Mouse (Mus musculus) lung, postnatal 25 days (tissue): ENCODE measurements around the gene Ptpn14.

ENCODE experiments used
- DNase-seq: peaks from one replicate; pipeline ENCODE4 v3.0.0; 2022; ENCODE audit warnings: low spot score

Gene Ptpn14

DNA sequence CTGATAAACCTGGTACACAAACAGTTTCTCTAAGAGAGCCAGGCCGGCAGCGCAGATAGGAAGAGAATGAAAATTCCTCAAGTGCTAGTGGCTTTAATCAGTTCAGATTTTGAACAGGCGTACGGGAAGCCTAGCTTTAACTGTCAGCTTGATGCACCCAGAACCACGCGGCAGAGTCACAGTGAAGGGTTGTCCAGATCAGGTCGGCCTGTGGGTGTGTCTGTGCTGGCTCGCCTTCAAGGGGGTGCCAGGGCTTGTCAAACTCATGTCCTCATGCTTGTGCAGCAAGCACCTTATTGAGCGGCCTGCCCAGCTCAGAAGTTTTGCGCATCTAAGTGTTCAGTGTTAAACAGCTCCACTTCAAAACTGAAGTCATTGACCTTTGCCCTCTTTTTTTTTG, 44.6 kb downstream of the Ptpn14 start:
- DNase-seq: no peak

DNA sequence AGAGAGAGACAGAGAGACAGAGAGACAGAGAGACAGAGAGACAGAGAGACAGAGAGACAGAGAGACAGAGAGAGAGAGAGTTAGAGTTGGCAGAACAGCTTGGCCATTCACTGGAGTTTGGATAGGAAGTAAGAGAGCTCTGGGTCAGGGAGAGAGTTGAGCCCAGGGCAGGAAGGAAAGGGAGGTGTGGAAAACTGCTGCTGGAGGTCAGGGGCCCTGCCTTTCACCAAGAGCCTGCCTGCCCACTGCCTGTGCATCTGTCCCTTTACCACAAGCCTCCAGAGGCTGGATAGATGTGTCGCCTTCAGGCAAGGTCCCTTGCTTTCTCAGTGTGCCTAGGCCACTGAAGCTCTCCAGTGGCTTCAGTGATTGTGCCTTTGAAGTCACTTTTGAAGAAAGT, 46.7 kb downstream of the Ptpn14 start:
- DNase-seq: no peak

DNA sequence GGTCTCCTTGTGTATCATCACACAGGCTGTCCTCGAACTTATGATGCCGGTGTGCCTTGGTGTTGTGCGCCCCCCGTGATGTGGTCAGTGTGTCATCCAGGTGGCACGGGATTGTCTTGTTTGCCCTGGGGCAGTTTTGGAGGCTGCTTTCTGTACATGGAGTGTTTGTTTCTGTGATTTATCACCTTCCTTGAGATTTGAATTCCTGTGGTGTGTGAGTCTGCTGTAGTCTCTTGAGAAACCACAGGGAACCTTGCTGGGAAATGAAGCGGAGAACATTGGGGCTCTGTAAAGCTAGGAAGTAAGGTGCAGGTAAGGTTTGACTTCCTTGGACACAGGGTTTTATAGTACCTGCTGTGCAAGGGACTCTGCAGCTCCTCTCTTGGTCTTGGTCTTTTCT, 49.1 kb downstream of the Ptpn14 start:
- DNase-seq: no peak

DNA sequence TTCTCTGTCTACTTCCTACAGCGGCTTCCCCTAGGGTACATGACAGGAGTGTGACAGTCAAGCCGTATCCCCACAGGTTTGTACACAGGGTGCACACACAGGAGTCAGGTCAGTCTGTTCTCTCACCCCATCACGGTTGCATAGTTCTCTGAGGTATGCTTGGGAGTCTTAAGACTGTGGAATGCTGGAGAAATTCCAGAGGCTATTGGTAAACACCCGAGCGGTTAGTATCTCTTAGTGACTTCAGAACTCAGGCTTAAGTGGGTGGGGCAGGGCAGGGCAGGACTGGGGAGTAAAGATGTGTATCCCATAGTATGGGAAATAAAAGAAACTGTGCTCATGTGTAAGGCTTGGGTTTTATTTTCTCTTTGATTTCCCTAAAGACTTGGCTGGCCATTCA, 50.3 kb downstream of the Ptpn14 start:
- peak; percentile 43 for DNase-seq

DNA sequence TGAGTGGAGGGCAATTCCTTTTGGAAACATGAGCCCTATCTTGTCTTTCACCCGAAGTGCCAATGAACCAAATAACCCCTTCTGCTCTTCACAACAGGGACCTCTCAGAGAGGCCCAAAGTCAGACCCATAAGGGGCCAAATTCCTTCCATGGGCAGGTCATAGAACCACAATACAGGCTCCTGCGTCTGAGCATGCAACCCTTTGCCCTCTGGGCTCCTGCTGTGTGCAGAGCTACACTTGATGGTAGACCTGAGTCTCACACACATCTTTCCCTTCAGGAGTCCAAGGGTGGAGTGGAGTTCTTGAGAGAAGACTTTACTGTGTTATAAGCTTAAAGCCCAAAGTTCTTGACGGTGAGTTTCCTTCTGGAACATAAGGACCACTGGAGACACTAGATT, 51.2 kb downstream of the Ptpn14 start:
- no peak for DNase-seq

DNA sequence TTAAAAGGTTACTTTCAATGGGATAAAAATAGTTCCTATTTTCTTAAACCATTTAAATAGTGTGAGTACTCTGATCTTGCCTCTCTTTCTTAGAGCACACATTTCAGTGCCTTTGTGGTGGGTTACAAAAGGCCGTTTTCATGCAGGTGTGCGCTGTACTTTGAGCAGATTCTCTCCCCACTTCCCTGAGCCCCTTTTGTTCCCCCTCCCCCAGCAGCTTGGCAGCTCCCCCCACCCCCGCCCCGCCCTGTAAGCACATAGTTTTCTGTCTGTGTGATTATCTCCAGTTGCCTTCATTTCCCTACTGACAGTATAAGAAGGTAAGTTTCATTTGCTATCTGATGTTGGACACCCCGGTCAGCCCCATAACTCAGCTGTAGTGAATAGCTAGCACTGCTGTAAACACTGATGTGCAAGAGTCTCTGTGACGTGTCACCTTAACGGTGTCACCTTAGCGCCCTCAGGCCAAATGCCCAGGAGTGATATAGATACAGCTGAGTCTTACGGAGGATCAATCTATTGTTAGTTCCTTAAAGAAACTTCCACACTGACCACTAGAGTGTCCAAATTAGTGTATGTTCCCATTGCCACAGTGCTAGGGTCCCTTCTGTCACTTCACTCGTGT, 53.8 kb downstream of the Ptpn14 start:
- no peak for DNase-seq

DNA sequence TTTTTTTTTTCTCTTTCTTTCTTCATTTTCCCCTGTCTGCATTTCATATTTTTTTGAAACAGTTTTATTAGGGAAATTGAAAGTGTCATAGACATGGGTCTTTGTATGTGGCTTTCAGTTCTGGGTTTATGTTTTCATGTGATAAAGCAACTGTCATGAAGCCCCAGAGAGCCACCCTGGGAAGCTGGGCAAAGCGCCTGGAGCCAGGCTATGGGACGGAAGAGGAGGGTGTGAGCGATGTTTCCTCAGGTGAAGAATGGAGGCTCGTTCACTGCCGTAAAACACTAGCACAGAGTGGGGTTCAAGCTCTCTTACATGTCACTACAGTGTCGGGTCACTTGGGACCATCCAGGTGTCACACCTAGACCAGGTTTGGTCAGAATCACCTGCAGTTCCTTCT, 54.6 kb downstream of the Ptpn14 start:
- no peak for DNase-seq

DNA sequence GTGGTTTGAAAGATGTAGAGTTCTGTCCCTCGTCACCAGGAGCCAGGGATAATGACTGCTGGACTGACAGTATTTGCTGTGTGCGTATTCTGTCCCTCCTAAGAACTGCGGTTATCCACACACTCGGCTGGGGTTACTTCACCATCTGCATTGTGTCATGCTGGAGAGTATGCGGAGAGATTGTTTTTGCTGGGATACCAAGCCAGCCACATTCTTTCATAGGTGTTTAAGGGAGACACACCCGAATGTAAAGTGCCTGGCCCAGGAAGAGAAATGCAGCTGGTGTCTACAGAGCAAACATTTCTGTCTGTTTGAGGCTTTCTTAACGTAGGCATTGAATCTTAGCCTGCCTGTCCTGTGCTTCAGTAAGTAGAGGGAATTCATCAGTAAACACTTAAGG, 56.4 kb downstream of the Ptpn14 start:
- peak; percentile 59 for DNase-seq

DNA sequence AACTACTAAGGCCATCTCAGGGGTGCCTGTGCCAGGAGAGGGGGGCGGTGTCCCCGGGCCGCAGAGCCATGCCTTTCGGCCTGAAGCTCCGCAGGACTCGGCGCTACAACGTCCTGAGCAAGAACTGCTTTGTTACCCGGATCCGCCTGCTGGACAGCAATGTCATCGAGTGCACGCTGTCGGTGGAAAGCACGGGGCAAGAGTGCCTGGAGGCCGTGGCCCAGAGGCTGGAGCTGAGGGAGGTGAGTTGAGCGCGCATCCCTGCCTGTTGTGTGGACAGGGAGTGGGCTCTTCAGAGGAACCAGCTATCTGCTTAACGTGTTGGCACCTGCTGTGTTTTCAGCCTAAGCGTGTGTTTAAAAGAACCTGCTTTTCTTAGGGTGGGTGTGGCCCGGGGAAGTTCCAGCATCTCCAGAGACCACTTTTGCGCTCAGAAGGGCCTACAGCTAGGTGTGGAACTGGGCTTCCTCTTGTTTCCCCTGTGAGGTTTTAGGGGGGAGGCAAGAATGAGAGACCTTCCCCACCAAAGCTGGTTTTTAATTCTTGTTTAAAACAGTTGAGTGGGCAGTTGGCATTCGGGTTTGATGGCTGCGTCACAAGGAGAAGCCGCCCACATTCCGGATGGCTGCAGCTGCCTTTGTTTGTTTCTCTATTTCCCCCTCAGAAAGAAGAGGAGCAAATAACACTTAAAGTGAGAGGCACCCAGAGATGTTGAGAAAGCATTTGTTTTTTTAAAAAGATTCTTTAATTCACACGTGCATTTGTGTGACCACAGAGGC, 58.8 kb downstream of the Ptpn14 start:
- peak; percentile 42 for DNase-seq

DNA sequence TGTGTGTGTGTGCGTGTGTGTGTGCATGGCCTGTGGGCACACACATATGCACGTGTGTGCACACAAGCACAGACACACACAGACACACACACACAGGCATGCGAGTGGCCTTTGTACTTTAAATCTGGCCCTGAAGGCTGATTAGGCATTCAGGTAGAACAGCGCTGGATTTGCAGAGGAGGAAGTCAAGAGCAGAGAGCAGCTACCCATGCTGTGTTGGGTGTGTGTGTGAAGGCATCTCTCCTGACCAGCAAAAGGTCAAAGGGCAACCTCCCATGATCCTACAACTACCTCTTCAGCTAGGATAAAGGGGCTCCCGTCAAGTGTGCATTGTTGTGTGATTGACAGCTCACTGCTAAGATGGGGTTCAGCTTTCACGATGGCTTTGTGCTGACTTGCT, 61.5 kb downstream of the Ptpn14 start:
- DNase-seq: no peak

DNA sequence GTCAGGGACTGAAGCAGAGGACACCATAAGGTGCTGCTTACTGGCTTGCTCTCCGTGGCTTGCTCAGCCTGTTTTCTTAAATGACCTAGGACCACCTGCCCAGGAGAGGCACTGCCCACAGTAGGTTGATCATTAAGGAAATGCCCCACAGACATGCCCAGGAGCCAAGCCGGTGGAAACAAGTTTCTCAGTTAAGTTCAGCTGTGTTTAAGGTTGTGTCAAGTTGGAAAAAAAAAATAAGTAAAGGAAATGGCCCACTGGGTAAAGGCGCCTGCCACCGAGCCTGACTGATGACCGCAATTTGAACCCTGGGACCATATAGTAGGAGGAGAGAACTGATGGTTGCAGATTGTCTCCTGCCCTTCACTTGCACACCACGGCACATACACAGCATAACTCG, 62.6 kb downstream of the Ptpn14 start:
- DNase-seq: no peak

DNA sequence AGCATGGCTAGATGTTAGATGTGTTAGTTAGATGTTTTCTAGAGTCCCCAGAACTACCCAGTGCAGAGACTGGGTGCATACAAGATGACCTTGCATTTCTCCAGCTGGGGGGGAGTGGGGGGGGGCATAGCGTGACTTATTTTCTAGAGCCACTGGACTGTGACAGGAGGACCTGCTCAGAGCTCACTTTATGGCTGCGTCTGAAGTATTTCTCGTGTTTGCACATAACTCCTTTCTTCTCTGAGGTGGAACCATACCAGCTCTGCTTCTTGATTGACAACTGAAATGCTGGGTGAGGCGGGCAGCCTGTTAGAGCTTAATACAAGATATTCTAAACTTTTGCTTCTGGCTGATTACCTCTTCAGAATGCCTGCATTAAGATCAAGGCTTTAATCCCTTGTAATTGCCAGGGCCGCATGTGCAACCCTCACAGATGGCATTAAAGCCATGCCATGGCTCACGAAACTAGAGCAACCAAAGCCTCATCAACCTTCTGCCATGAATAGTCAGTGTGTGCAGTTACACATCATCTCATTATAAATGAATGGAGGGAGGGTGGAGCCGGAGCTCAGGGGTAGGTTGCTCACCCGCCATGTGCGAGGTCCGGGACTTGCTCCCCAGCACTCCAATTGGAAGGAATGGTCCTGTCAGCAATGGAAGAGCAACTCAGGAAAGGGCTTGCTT, 63.6 kb downstream of the Ptpn14 start:
- DNase-seq: no peak

DNA sequence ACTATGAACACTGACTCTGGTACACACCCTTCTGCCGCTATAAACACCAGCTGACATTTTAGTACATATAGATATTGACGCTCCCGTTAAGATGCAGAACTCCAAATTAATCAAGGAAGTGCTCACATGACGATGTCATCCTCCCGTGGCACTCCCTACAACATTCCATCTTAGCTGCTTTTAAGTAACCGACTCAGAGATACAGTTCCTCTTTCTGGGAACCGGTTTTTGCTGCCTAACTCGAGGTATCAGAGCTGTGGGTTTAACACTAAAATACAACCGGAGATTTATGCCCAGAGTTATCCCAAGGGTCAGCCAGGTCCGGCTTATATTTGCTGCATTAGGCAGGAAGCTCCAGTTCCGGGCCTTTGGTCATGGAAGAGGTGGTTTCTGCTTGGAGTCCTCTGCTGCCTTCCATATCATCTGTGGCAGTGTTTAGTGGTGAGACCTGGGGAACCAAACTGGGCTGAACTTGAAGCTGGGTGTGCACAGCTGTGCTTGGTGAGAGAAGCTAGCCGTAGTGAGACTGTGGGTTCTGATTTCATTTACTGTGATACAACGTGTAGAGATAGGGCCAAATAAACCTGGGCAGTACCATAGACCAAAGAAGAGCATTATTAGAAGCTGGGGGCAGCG, 64.6 kb downstream of the Ptpn14 start:
- DNase-seq: no peak

DNA sequence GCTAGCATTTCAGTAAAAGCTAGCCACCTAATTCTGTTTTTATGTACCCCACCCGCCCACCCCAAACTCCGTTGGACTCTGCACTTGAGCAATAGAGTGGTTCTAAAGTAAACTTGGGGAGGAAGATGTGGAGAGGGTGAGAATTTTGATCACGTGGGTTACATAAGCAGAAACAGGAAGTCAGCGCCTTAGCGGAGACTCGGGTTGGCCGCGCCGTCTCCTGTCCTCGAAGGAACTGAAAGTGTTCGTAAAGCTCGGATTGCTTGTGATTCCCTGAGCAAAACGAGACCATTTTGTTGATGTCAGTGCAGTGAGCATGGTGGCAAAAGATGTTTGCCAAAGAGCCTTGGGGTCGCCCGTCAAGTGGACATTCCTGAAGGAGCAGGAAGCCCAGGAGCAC, 70.9 kb downstream of the Ptpn14 start:
- DNase-seq: peak; percentile 46

DNA sequence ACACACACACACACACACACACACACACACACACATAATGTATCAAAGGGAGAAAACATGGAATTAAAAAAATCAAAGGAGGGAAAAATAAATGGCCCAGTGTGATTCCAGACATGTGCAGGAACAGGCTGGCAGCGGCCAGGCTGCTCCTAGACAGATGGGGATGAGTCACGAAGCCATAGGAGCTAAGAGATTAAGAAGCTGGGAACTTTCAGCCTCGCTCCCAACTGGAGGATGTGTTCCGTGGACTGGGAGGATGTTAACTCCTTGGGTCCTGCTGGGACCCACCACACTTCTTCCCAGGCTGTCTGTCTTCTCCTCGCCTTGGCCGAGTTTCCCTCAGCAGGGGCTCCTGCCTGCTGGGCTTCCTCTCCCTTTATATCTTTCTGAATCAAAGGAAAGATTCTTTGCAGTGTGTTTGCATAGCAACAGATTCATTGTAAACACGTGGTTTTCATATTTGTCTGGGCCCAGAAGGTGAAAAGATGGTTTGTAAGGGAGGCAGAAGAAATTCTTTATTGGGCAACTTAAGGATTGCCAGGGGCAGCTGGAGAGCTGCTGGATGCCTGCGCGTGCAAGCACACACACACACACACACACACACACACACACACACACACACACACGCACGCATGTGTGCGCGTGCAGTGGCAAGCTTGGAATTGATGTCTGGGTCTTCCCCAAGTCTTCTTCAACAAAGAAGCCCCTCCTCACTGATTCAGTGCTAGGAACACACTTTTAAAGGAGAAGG, 72.3 kb downstream of the Ptpn14 start:
- DNase-seq: no peak

DNA sequence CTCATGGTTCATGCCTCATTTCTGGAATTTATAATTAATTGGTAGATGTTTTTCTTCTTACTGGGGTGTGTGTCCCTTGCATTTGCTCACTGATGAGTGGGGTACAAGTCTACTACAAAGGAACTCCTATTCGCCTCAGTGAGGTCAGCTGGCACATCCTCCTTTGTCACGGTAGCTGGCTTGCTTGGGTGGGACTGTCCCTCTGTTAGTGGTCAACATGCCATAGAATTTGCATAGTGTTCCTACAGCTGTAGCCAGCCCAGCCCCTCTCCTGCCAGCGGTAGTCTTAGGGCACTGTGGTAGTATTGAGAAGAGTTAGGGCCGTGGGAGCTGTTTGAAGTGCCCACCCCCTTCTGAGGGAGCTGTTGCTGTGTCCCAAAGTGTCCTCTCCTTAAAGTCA, 73.2 kb downstream of the Ptpn14 start:
- no peak for DNase-seq

DNA sequence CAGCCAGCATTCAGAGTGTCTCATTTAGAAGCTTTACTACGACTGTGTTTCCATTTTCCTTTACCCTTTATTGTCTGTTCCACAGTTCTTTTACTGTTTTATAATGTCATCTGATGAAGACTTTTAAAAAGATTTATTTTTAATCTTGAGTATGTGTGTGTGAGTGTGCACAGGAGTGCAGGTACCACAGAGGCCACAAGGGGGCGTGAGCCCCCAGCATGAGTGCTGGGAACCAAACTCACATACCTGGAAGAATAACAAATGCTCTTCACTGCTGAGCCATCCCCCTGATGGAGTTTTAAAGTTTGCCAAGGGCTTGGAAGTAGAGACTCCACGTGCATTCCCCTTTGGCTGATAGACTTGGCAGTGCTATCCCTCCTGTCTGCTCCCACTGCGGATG, 74.5 kb downstream of the Ptpn14 start:
- DNase-seq: no peak

DNA sequence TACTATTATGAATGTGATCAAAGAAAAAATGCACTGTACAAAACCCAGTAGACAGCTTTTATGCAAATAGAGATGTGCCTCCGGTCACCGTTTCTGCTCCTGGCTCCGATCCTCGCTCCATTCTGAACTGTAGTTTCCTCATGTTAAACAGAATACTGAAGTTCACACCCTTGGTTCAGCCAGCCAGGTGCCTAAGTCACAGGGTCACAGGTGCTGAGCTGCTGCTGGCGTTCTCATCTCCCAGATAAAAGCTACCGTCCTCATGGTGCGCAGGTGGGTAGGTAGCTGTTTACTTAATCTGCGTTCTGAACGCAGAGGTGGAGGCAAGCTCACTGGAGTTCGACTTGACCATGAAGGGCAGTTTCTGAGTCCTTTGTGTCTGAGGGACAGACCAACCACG, 75.7 kb downstream of the Ptpn14 start:
- no peak for DNase-seq

DNA sequence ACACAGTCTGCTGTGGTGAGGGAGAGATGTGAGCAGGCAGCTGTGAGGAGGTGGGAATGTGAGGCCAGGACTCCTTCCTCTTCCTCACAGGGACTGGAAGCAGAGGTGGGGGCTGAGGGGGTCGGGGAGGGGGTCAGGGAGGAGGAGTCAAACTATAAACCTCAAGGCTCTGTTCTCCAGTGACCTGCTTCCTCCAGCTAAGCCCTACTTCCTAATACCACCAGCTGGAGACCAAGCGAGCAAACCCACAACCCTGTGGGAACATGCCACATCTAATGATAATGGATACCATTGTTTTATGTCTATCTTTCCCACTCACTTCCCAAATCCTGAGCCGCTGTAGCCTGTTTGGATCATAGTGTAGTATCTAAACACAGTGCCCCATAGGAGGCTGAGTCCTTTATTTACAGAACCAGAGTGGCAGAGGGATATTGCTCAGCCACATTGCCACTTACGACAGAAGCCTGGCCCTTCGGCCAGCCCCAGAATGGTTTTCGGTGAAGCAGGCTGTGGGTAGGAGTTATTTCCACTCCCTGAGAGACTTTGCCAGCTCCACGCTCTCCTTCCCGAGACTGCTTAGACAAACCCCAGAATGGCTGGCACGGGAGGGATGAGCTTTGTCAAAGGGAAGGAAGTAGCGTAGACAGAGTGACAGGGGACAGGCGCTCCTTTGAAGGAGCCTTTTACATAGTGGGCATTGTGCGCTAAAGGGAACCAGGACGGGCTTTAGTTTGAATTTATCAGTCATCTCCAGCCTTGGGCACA, 78.6 kb downstream of the Ptpn14 start:
- peak; percentile 27 for DNase-seq

DNA sequence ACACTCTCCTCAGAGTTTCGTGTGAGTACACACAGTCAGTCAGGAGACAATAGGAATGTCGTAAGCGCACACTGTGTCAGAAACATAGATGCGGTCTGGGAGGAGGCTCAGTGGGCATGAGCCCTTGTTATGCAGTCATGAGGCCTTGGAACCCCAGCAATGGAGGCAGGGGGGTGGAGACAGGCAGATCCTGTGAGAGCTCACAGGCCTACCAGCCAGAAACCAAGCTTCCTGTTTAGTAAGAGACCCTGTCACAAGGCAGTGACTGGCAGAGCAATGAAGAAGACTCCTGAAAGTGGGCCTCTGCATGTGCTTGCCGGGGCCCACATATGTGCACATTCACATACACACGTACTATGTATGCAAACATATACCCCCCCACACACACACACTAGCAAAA, 79.9 kb downstream of the Ptpn14 start:
- DNase-seq: no peak

DNA sequence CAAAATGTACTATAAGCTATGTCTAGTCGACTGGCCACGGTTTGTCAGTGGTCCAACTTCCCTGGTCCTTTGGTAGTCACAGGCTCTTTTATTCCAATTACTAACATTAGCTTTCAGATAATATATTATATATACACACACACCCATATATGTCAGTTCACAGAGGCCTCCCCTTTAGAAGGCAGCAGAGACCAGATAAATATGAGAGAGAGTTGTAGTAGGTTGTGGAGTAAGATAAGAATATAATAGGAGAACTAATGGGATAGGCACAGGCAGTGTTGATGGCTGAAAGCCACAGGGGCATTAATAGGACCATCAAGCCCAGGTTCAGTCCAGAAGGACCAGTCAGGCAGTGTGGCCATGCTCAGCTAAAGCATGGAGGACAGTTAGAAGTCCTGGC, 80.4 kb downstream of the Ptpn14 start:
- no peak for DNase-seq
